Mouse (Mus musculus): ENCODE measurements at regions not wholly inside any gene's neighbourhood (a gene's known extent, or its start where the extent isn't known, plus 50 kb on each side); places are given as distances from the start of the nearest gene placed in this dataset.

DNA sequence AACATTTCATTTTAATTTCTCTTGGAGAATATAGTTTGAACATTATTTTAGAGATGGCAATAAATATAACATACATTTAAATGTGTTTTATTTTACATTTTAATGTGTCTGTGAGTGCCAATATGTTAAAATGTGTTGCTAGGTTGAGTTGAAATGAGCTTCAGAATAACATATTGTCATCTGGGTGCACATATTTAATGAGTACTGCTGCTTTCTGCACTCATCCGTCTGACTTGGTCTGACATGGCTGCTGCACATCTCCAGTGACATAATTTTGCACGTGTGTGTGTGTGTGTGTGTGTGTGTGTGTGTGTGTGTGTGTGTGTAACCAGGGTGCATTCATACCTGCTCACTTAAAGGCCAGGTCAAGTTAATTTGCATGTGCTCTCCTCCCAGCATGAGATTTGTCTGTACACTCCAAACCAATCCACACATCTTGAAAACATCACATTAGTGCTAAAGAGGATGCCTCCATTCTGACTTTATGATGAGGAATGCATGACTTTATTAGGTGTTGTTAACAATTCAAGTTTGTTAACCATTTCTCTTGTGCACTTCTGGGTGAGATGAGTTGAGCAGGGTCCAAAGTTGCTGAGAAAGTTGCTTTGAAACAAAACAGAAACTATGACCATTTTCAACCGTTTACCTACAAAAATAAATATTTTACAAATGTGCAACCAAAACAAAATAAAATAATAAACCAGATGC is 334.6 kb downstream of the C1d start:
- intact Hi-C loops (cut with DNase I), result no loop called here
- no peak for DNase-seq (ENCODE audit: low spot score in 2 of 2)

- DNase-seq (ENCODE audit: low spot score in 2 of 2), result no peak
Observed at GRCm38 (mm10) chr11:17603726-17604493, 346.5 kb downstream of the C1d start.

GRCm38 (mm10) chr11:17620462-17621248 is 333.0 kb downstream of the Etaa1 start:
- intact Hi-C loops (cut with DNase I), result no loop called here
- no peak for DNase-seq (ENCODE audit: low spot score in 2 of 2)

More at GRCm38 (mm10) chr11:17603726-17604493, 346.5 kb downstream of the C1d start:
- intact Hi-C loops (cut with DNase I), result no loop called here

GRCm38 (mm10) chr11:17629541-17630171 is 324.0 kb downstream of the Etaa1 start:
- intact Hi-C loops (cut with DNase I), result no loop called here

DNA sequence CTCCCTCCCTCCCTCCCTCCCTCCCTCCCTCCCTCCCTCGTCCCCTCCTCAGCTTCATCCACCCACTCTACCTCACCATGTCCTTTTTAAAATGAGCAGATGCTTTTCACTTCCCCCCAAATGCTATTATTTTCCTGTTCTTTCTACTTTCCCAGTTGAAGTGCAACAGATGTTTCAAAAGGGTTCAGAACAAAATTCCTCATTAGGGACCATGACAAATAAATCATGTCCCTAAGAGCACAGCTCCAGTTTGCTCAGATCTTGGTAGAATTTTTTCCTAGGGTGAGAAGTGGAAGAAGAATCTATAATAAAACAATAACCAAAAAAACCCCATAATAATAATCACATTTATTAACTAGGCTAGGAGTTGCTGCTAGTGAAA is 323.5 kb downstream of the Etaa1 start:
- intact Hi-C loops (cut with DNase I), result no loop called here
- no peak for DNase-seq (ENCODE audit: low spot score in 2 of 2)

More at GRCm38 (mm10) chr11:17629541-17630171, 324.0 kb downstream of the Etaa1 start:
- no peak for DNase-seq (ENCODE audit: low spot score in 2 of 2)

- intact Hi-C loops (cut with DNase I), result no loop called here
- DNase-seq (ENCODE audit: low spot score in 2 of 2), result no peak
Observed at GRCm38 (mm10) chr11:17637158-17637557, 316.5 kb downstream of the Etaa1 start.

DNA sequence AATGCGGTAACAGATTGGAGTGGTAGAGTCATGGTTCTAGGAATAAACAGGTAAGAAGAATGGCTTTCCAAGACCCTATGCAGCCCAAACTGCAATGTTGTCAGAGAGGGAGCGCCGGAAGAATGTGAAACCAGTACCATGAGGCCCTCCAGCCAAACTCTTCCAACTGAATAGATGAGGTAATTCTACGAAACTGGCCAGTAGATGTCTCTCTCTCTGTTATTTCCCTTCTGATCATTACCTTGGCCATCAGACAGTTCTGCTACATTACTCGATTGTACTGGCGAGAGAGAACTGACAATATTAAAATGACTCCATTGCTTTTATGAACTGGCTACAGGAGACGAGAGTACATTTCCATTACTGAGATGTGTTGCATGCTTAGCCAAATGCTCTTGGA is 313.8 kb downstream of the Etaa1 start:
- no peak for DNase-seq (ENCODE audit: low spot score in 2 of 2)
- intact Hi-C loops (cut with DNase I), result no loop called here

- intact Hi-C loops (cut with DNase I), result no loop called here
- no peak for DNase-seq (ENCODE audit: low spot score in 2 of 2)
Observed at GRCm38 (mm10) chr11:17647441-17647840, 306.2 kb downstream of the Etaa1 start.

DNA sequence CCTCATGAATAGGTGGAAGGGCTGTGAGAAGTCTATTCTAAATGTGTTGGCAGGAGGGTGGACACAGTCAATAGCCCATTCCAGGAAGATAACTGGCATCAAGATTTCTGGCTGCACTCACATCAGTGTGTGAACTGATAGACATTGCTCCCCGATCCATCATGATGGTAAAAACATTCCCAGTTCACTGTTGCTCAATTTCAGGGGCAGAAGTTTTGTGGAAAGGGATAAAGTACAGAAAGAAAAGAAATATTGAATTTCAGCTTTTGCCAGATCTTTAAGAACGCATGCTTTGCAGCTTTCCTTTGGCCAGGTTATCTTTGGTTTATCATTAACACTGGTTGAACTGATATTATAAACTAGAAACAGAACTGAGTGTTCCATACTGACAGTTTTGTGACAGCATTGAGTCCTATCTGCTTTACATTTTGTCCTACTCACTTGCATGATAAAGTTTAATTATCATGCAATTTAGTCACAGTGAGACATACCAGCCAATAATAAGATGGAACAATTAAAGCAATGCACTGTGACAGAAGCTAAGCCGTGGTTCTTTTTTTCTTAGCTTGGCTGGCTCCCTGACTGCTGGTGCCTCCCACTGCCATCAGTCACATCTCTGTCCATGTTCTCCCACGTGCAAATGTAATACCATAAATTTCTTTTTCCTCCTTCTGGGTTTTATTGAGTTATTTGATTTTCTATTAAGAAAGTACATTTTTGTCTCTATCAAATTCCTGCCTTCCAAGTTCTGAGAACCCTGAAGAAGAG is 302.1 kb downstream of the Etaa1 start:
- DNase-seq (ENCODE audit: low spot score in 2 of 2), result peak in 1 of 2 experiments; percentile 22
- intact Hi-C loops (cut with DNase I), result no loop called here

DNA sequence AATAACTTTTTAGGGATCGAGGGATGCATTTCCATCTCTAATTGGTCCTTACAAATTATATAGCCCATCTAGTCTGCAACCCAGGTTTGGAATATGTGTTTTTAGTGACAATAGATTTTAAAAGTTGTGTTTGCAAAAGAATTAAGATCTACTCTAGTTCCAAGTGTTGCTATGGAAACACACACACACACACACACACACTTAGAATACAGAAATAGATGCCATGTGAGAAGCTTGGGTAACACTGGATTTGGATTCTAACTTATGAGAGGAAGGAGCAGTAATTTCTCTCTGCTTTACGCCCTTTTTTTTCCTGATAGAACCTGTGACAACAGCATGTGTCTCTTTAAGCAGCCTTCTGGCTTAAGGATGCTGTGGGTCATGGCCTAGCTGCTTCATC is 297.8 kb downstream of the Etaa1 start:
- peak in 1 of 2 experiments; percentile 42 for DNase-seq (ENCODE audit: low spot score in 2 of 2)
- intact Hi-C loops (cut with DNase I), result no loop called here

GRCm38 (mm10) chr11:17657720-17658119 is 296.0 kb downstream of the Etaa1 start:
- intact Hi-C loops (cut with DNase I), result no loop called here
- no peak for DNase-seq (ENCODE audit: low spot score in 2 of 2)

GRCm38 (mm10) chr11:17658289-17658688 is 295.4 kb downstream of the Etaa1 start:
- intact Hi-C loops (cut with DNase I), result no loop called here
- peak in 1 of 2 experiments; percentile 46 for DNase-seq (ENCODE audit: low spot score in 2 of 2)

DNA sequence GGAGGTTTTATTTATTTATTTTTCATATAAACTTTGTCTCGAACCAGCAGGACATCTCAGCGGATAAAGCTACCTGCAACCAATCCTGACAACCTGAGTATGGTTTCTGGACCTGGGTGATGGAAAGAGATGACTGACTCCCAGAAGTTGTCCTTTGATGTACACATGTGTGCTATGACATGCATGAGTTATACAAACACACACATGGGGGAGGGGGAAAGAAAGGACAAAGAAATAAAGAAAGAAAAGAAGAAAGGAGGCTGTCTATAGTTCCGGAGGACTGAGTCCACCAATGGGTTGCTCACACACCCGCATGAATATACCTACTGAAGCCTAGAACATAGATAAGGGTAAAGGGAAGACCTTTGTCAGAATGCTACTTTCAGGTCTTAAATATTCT is 295.0 kb downstream of the Etaa1 start:
- no peak for DNase-seq (ENCODE audit: low spot score in 2 of 2)
- intact Hi-C loops (cut with DNase I), result no loop called here

DNA sequence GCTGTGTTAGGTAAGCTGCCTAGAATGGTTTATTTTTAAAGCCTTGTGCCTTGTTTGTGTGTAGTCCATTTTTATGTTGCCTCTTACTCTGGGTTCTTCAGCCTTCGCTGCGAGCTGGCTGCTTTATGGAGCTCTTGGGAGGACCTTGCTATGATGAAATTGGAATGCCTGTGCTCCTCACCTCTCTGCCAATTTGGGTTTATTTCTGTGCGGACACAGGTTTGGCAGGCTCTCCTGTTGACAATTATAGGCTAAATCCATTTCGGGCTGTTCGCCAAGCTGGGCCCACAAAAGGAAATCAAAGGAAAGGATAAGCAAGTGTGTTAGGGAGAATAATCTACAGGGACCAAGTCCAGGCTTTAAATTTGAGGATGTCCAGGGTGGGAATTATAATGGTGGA is 289.8 kb downstream of the Etaa1 start:
- intact Hi-C loops (cut with DNase I), result no loop called here
- no peak for DNase-seq (ENCODE audit: low spot score in 2 of 2)

- no peak for DNase-seq (ENCODE audit: low spot score in 2 of 2)
- intact Hi-C loops (cut with DNase I), result no loop called here
Observed at GRCm38 (mm10) chr11:17665624-17666552, 287.8 kb downstream of the Etaa1 start.

DNA sequence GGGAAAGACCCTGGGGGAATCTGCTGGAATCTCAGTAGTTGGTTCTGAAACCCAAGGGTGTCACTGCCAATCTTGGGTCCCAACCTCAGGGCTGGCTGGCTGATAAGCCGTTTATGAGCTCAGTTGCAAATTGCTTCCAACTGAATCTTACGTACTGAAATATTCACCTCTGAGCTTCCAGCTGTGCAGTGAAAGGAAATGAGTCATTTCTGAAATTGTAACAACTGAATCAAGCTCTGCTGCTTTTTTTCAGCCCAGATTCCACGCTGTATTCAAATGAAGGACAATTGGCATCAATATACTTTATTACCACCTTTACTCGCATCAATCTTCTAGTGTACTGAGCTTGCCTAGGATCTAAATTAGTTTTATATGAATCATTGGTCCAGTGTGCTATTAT is 272.7 kb downstream of the Etaa1 start:
- peak in 1 of 2 experiments; percentile 5 for DNase-seq (ENCODE audit: low spot score in 2 of 2)
- intact Hi-C loops (cut with DNase I), result no loop called here

GRCm38 (mm10) chr11:17685711-17686113 is 268.0 kb downstream of the Etaa1 start:
- intact Hi-C loops (cut with DNase I), result no loop called here
- DNase-seq (ENCODE audit: low spot score in 2 of 2), result peak; percentile 16 to 45

- no peak for DNase-seq (ENCODE audit: low spot score in 2 of 2)
- intact Hi-C loops (cut with DNase I), result no loop called here
Observed at GRCm38 (mm10) chr11:17686806-17687205, 266.9 kb downstream of the Etaa1 start.

All from left cerebral cortex, postnatal 25 days (tissue).